Mouse (Mus musculus) thymus, postnatal 4 days (tissue): ENCODE measurements at regions not wholly inside any gene's neighbourhood (a gene's known extent, or its start where the extent isn't known, plus 50 kb on each side); places are given as distances from the start of the nearest gene placed in this dataset.
A peak's percentile ranks its signal among the peaks of the same experiment; 100 is the strongest.

ENCODE experiments used
- DNase-seq: peaks from one replicate; pipeline ENCODE4 v3.0.0; 2021

GRCm38 (mm10) chr7:129922291-129922690 is 330.6 kb downstream of the Wdr11 start:
- DNase-seq: no peak

GRCm38 (mm10) chr7:129936731-129937130 is 345.1 kb downstream of the Wdr11 start:
- no peak for DNase-seq

GRCm38 (mm10) chr7:129937715-129938114 is 346.1 kb downstream of the Wdr11 start:
- no peak for DNase-seq

- no peak for DNase-seq
These were observed 346.5 kb downstream of the Wdr11 start for GRCm38 (mm10) chr7:129938141-129938540.

- DNase-seq: no peak
These were observed 347.6 kb downstream of the Wdr11 start for GRCm38 (mm10) chr7:129939266-129939665.

GRCm38 (mm10) chr7:129941311-129942029 is 349.8 kb downstream of the Wdr11 start:
- no peak for DNase-seq

GRCm38 (mm10) chr7:129948613-129949110 is 357.0 kb downstream of the Wdr11 start:
- DNase-seq: peak; percentile 14

- DNase-seq: no peak
These were observed 358.8 kb downstream of the Wdr11 start for GRCm38 (mm10) chr7:129950456-129950855.

- no peak for DNase-seq
These were observed 366.7 kb downstream of the Wdr11 start for GRCm38 (mm10) chr7:129958379-129958778.

- DNase-seq: no peak
These were observed 370.9 kb downstream of the Wdr11 start for GRCm38 (mm10) chr7:129962575-129962974.

GRCm38 (mm10) chr7:129964192-129964591 is 372.5 kb downstream of the Wdr11 start:
- no peak for DNase-seq

- DNase-seq: no peak
These were observed 373.8 kb downstream of the Wdr11 start for GRCm38 (mm10) chr7:129965281-129966051.

GRCm38 (mm10) chr7:129966771-129967170 is 375.1 kb downstream of the Wdr11 start:
- DNase-seq: no peak

- no peak for DNase-seq
These were observed 378.5 kb downstream of the Wdr11 start for GRCm38 (mm10) chr7:129970201-129970600.

- no peak for DNase-seq
These were observed 382.5 kb downstream of the Wdr11 start for GRCm38 (mm10) chr7:129974206-129974605.

- no peak for DNase-seq
These were observed 383.2 kb downstream of the Wdr11 start for GRCm38 (mm10) chr7:129974837-129975236.

GRCm38 (mm10) chr7:129975781-129976514 is 384.3 kb downstream of the Wdr11 start:
- DNase-seq: no peak

- DNase-seq: no peak
These were observed 386.9 kb downstream of the Wdr11 start for GRCm38 (mm10) chr7:129978576-129978975.

GRCm38 (mm10) chr7:129979337-129979736 is 387.7 kb downstream of the Wdr11 start:
- no peak for DNase-seq

- DNase-seq: no peak
These were observed 388.8 kb downstream of the Wdr11 start for GRCm38 (mm10) chr7:129980501-129980900.

- no peak for DNase-seq
These were observed 390.7 kb downstream of the Wdr11 start for GRCm38 (mm10) chr7:129982411-129982810.

GRCm38 (mm10) chr7:129983601-129984120 is 392.0 kb downstream of the Wdr11 start:
- DNase-seq: no peak

- DNase-seq: no peak
These were observed 392.7 kb downstream of the Wdr11 start for GRCm38 (mm10) chr7:129984367-129984766.
